Mouse (Mus musculus) heart, adult 2 months (tissue): Measurements from ENCODE around the gene Spata16. TPM values are rescaled to one million over a fixed set of nuclear protein-coding genes. Genes with fewer than 3 reads are reported as not detected.
"Not testable (repeated sequence)": the region's sequence is repeated elsewhere in the genome, so short reads cannot be mapped to it uniquely, and the experiment has no call there.

Experiments used
- DNase-seq, 2 experiments: peaks; one replicate each; pipeline ENCODE4 v3.0.0; 2021
- H3K27ac ChIP-seq: fragments of 200-600 bp; 2 replicates; pipeline ENCODE4 v1.8.1; 2022
- H3K27me3 ChIP-seq: fragments of 200-500 bp; 2 replicates; pipeline ENCODE4 v1.6.1; 2012; ENCODE audit warnings: mild to moderate bottlenecking, low read length, inconsistent platforms, mixed read lengths; ENCODE audit not compliant: control insufficient read depth, insufficient read depth
- H3K36me3 ChIP-seq: fragments of 200-500 bp; 2 replicates; pipeline ENCODE4 v1.6.1; 2012; ENCODE audit warnings: low read length, inconsistent platforms; ENCODE audit not compliant: control insufficient read depth, insufficient read depth
- H3K4me1 ChIP-seq: fragments of 200-500 bp; 2 replicates; pipeline ENCODE4 v1.6.1; 2011; ENCODE audit warnings: low read length; ENCODE audit not compliant: control insufficient read depth, insufficient read depth
- H3K4me3 ChIP-seq: fragments of 200-600 bp; 2 replicates; pipeline ENCODE4 v1.8.1; 2022
- H3K79me2 ChIP-seq: fragments of 200-500 bp; replicated peaks from 2 replicates; pipeline ENCODE4 v1.6.1; 2012; ENCODE audit warnings: mild to moderate bottlenecking, inconsistent platforms, low read length, moderate library complexity, mixed read lengths; ENCODE audit not compliant: control insufficient read depth, insufficient read depth
- H3K9ac ChIP-seq: fragments of 200-500 bp; 2 replicates; pipeline ENCODE4 v1.6.1; 2012; ENCODE audit warnings: low read depth, mild to moderate bottlenecking, control low read depth, inconsistent platforms, low read length, mixed read lengths
- CTCF ChIP-seq: fragments of 200-600 bp; IDR thresholded peaks from 2 replicates; pipeline ENCODE4 v1.8.1; 2022; ENCODE audit warnings: antibody characterized with exemption, mild to moderate bottlenecking, moderate library complexity
- EP300 ChIP-seq: fragments of 200-500 bp; IDR thresholded peaks from 2 replicates; pipeline ENCODE4 v1.6.1; 2011; ENCODE audit warnings: low read depth, low read length, control low read depth; ENCODE audit not compliant: insufficient read depth
- POLR2A ChIP-seq: fragments of 200-500 bp; IDR thresholded peaks from 2 replicates; pipeline ENCODE4 v1.6.1; 2011; ENCODE audit warnings: mild to moderate bottlenecking, low read depth, low read length, control low read depth; ENCODE audit not compliant: insufficient read depth
- WGBS: fragments of 180-500 bp; shearing (Covaris S2); methylation state at CpG from one replicate; pipeline ENCODE4 v1.1.7; 2018; 5-methylcytosine and 5-hydroxymethylcytosine counted together
- intact Hi-C: fragments of 180-260 bp; cut with DNase I; formaldehyde crosslinking; loops from one replicate; pipeline ENCODE4 v1.15.1; 2025
- polyA plus RNA-seq: library from polyadenylated mRNA; depleted of rRNA; stranded (reverse); fragments of >200 nt; gene quantifications from 2 replicates; pipeline ENCODE4 v1.2.3, GENCODE M21; 2012
- total RNA-seq, 2 experiments: library from RNA; stranded (reverse); gene quantifications; 2 replicates each; pipeline ENCODE4 v1.2.3; 2021

Gene Spata16
- total and polyA plus RNA-seq, 3 experiments: not detected

- Histone ChIP-seq H3K4me1 (no peaks in the 10 kb centered on the region), H3K27ac (no peak overlapping the region), H3K4me3 (no peak overlapping the region), H3K27me3 (no peaks in the 10 kb centered on the region), H3K36me3 (no peaks in the 10 kb centered on the region), H3K79me2 (no peaks in the 10 kb centered on the region), H3K9ac (no peak overlapping the region)
- intact Hi-C loops: no loop called here
- WGBS: 78% methylated on average over 15 of the region's 15 CpGs
- DNase-seq: no peak
- TF ChIP-seq EP300: no peak
- TF ChIP-seq POLR2A: no peak
- no peak for TF ChIP-seq CTCF
These were observed 4.2 kb downstream of the Spata16 start for GRCm38 (mm10) chr3:26641351-26642249.

GRCm38 (mm10) chr3:26644136-26644535, 6.7 kb downstream of the Spata16 start:
- Histone ChIP-seq H3K4me3 (no peak overlapping the region), H3K27ac (no peak overlapping the region), H3K79me2 (no peaks in the 10 kb centered on the region), H3K9ac (no peak overlapping the region), H3K27me3 (no peaks in the 10 kb centered on the region), H3K36me3 (no peaks in the 10 kb centered on the region), H3K4me1 (no peaks in the 10 kb centered on the region)
- TF ChIP-seq POLR2A: no peak
- no peak for TF ChIP-seq CTCF
- TF ChIP-seq EP300: no peak
- intact Hi-C loops: no loop called here
- no peak for DNase-seq
- 83% methylated on average over 1 of the region's 1 CpGs for WGBS

- Histone ChIP-seq H3K27me3 (no peaks in the 10 kb centered on the region), H3K4me3 (no peak overlapping the region), H3K79me2 (no peaks in the 10 kb centered on the region), H3K4me1 (no peaks in the 10 kb centered on the region), H3K27ac (no peak overlapping the region), H3K36me3 (no peaks in the 10 kb centered on the region), H3K9ac (no peak overlapping the region)
- WGBS: 59% methylated on average over 7 of the region's 7 CpGs
- intact Hi-C loops: no loop called here
- TF ChIP-seq POLR2A: no peak
- TF ChIP-seq EP300: no peak
- TF ChIP-seq CTCF: no peak
- no peak for DNase-seq
These were observed 9.4 kb downstream of the Spata16 start for GRCm38 (mm10) chr3:26646834-26647233.

GRCm38 (mm10) chr3:26685832-26686231, 48.4 kb downstream of the Spata16 start:
- no peak overlapping the region for H3K9ac ChIP-seq
- DNase-seq: no peak
- H3K79me2 ChIP-seq: no peaks in the 10 kb centered on the region
- TF ChIP-seq POLR2A: no peak
- no peak for TF ChIP-seq EP300
- TF ChIP-seq CTCF: no peak
- no peak overlapping the region for H3K27ac ChIP-seq
- WGBS: 56% methylated on average over 3 of the region's 3 CpGs
- no peak overlapping the region for H3K4me3 ChIP-seq
- intact Hi-C loops: no loop called here
- H3K4me1 ChIP-seq: no peaks in the 10 kb centered on the region
- H3K36me3 ChIP-seq: no peaks in the 10 kb centered on the region
- H3K27me3 ChIP-seq: no peaks in the 10 kb centered on the region

- H3K27me3 ChIP-seq, DNase-seq, H3K9ac ChIP-seq, H3K27ac ChIP-seq, H3K36me3 ChIP-seq, intact Hi-C loops, H3K4me3 ChIP-seq, H3K4me1 ChIP-seq, H3K79me2 ChIP-seq: not testable (repeated sequence)
- 75% methylated on average over 5 of the region's 5 CpGs for WGBS
These were observed 72.1 kb downstream of the Spata16 start for GRCm38 (mm10) chr3:26709492-26709891.

- DNase-seq: no peak
- no peaks in the 10 kb centered on the region for H3K36me3 ChIP-seq
- H3K4me1 ChIP-seq: no peaks in the 10 kb centered on the region
- intact Hi-C loops: no loop called here
- no peaks in the 10 kb centered on the region for H3K27me3 ChIP-seq
- no peaks in the 10 kb centered on the region for H3K79me2 ChIP-seq
- H3K27ac ChIP-seq: no peak overlapping the region
- no peak for TF ChIP-seq EP300
- TF ChIP-seq CTCF: no peak
- no peak for TF ChIP-seq POLR2A
- WGBS: 64% methylated on average over 6 of the region's 6 CpGs
- no peak overlapping the region for H3K4me3 ChIP-seq
- H3K9ac ChIP-seq: no peak overlapping the region
These were observed 90.1 kb downstream of the Spata16 start for GRCm38 (mm10) chr3:26727526-26727925.
